Mouse (Mus musculus) c-Kit-positive CD71-negative TER-119-negative erythroid progenitor cells, embryonic 14.5 days (primary cell): ENCODE results near the gene Pyy.

ENCODE experiments used
- DNase-seq: peaks from one replicate; pipeline ENCODE4 v3.0.0-alpha.2; 2013; ENCODE audit warnings: low read depth

Gene Pyy

GRCm38 (mm10) chr11:102095676-102096075, 12.0 kb downstream of the Pyy start:
- no peak for DNase-seq

- peak; percentile 77 for DNase-seq
Observed at GRCm38 (mm10) chr11:102089088-102089808, 18.4 kb downstream of the Pyy start.

GRCm38 (mm10) chr11:102087931-102088898, 19.4 kb downstream of the Pyy start, which contains the start of gene Mpp2:
Gene Mpp2, minus strand, starts transcription at chr11:102088515.
- no peak for DNase-seq

GRCm38 (mm10) chr11:102087081-102087751, 20.4 kb downstream of the Pyy start:
- DNase-seq: no peak

- DNase-seq: no peak
Observed at GRCm38 (mm10) chr11:102086331-102086730, 21.3 kb downstream of the Pyy start.

- DNase-seq: no peak
Observed at GRCm38 (mm10) chr11:102084159-102084558, 23.5 kb downstream of the Pyy start.

GRCm38 (mm10) chr11:102083193-102083592, 24.4 kb downstream of the Pyy start:
- no peak for DNase-seq

GRCm38 (mm10) chr11:102082322-102082721, 25.3 kb downstream of the Pyy start:
- DNase-seq: no peak

GRCm38 (mm10) chr11:102073722-102074121, 33.9 kb downstream of the Pyy start:
- no peak for DNase-seq

GRCm38 (mm10) chr11:102072729-102073128, 34.9 kb downstream of the Pyy start:
- no peak for DNase-seq

GRCm38 (mm10) chr11:102070426-102070825, 37.2 kb downstream of the Pyy start:
- no peak for DNase-seq

- DNase-seq: no peak
Observed at GRCm38 (mm10) chr11:102069633-102070032, 38.0 kb downstream of the Pyy start.

GRCm38 (mm10) chr11:102068969-102069368, 38.7 kb downstream of the Pyy start:
- no peak for DNase-seq

GRCm38 (mm10) chr11:102063076-102063475, 44.6 kb downstream of the Pyy start:
- no peak for DNase-seq

- DNase-seq: no peak
Observed at GRCm38 (mm10) chr11:102061941-102062473, 45.6 kb downstream of the Pyy start.

GRCm38 (mm10) chr11:102061236-102061940, 46.2 kb downstream of the Pyy start:
- DNase-seq: peak; percentile 70
